Mouse (Mus musculus): Measurements from ENCODE around the gene Ccr10. TPM values are rescaled to one million over a fixed set of nuclear protein-coding genes. Genes with fewer than 3 reads are reported as not detected.

Ccr10 gene
- total and polyA plus RNA-seq, 3 experiments, result not detected

- H3K4me3 ChIP-seq (ENCODE audit: control insufficient read depth in 1 of 2, insufficient read depth in 1 of 2, low read depth in 2 of 2, low read length in 2 of 2), result no peak within 1 kb of the TSS
- TF ChIP-seq MXI1 (IDR thresholded peaks at IDR 0.05; ENCODE audit: low read depth, low read length), result no peak
- no peak for TF ChIP-seq RCOR1 (IDR thresholded peaks at IDR 0.05; ENCODE audit: low read depth, low read length)
- TF ChIP-seq GABPA (IDR thresholded peaks at IDR 0.05; ENCODE audit: low read depth, low read length), result no peak
- TF ChIP-seq USF1 (IDR thresholded peaks at IDR 0.05; ENCODE audit: low read depth, low read length), result no peak
- TF ChIP-seq KAT2A (conservative IDR thresholded peaks at IDR 0.05; ENCODE audit: low read depth, low read length), result no peak
- no peak for TF ChIP-seq MEF2A (IDR thresholded peaks at IDR 0.05; ENCODE audit: extremely low read depth, insufficient replicate concordance, low read depth, low read length, poor library complexity, severe bottlenecking)
- no peak for TF ChIP-seq ETS1 (IDR thresholded peaks at IDR 0.05; ENCODE audit: low read depth, low read length)
- TF ChIP-seq MYC (IDR thresholded peaks at IDR 0.05; ENCODE audit: low read depth, low read length), result no peak
- TF ChIP-seq USF2 (IDR thresholded peaks at IDR 0.05; ENCODE audit: borderline replicate concordance in 1 of 2, insufficient read depth in 1 of 2, low read depth in 1 of 2, low read length in 2 of 2), result no peak
- TF ChIP-seq MAFK (IDR thresholded peaks at IDR 0.05; ENCODE audit: borderline replicate concordance, low read depth, low read length), result no peak
- no peak for TF ChIP-seq TCF12 (IDR thresholded peaks at IDR 0.05; ENCODE audit: low read depth, low read length)
- no peak for TF ChIP-seq MAZ (IDR thresholded peaks at IDR 0.05; ENCODE audit: low read depth, low read length)
- no peak for TF ChIP-seq GATA1 (IDR thresholded peaks at IDR 0.05; ENCODE audit: low read depth, low read length)
- TF ChIP-seq UBTF (IDR thresholded peaks at IDR 0.05; ENCODE audit: borderline replicate concordance, insufficient read depth, low read depth, low read length), result no peak
- no peak for TF ChIP-seq NELFE (IDR thresholded peaks at IDR 0.05; ENCODE audit: low read depth, low read length)
- no peak for TF ChIP-seq ZMIZ1 (IDR thresholded peaks at IDR 0.05; ENCODE audit: low read depth, low read length)
- TF ChIP-seq TAL1 (IDR thresholded peaks at IDR 0.05; ENCODE audit: low read length), result no peak
- TF ChIP-seq CTCF (IDR thresholded peaks at IDR 0.05 in 2 of 3, conservative IDR thresholded peaks at IDR 0.05 in 1 of 3; ENCODE audit: control insufficient read depth in 1 of 3, insufficient read depth in 1 of 3, low read depth in 2 of 3, low read length in 3 of 3, poor library complexity in 1 of 3, severe bottlenecking in 1 of 3), result no peak
- TF ChIP-seq ELF1 (IDR thresholded peaks at IDR 0.05; ENCODE audit: low read depth, low read length), result no peak
- DNase-seq (ENCODE audit: low read depth, low spot score), result no peak
- H3K27me3 ChIP-seq (ENCODE audit: control insufficient read depth in 1 of 2, insufficient read depth in 2 of 2, low read length in 2 of 2), result peaks cover 1 to 3% of the 10 kb centered on the region in 2 experiments; a peak in 2 of 4 replicates
- H3K27ac ChIP-seq (ENCODE audit: control insufficient read depth, low read depth, low read length), result no peak within 1 kb of the TSS
- no peak within 1 kb of the TSS for H3K9ac ChIP-seq (ENCODE audit: control insufficient read depth, low read depth, low read length, poor library complexity, severe bottlenecking)
- H3K9me3 ChIP-seq (replicated peaks; ENCODE audit: insufficient read depth, low read length), result no peaks in the 10 kb centered on the region
- no peaks in the 10 kb centered on the region for H3K4me1 ChIP-seq (ENCODE audit: control insufficient read depth in 1 of 2, insufficient read depth in 2 of 2, low read length in 2 of 2)
- H3K79me2 ChIP-seq (ENCODE audit: control insufficient read depth, insufficient read depth, low read length, poor library complexity), result no peaks in the 10 kb centered on the region
- H3K36me3 ChIP-seq (ENCODE audit: control insufficient read depth in 1 of 2, insufficient read depth in 2 of 2, low read length in 2 of 2), result no peaks in the 10 kb centered on the region
Measured at GRCm38 (mm10) chr11:101155728-101156371, 19.4 kb downstream of the Ccr10 start, which contains the start of gene Tubg2. Gene Tubg2, plus strand, starts transcription at chr11:101155907.

- Histone ChIP-seq H3K27ac (ENCODE audit: control insufficient read depth, low read depth, low read length) (no peak overlapping the region), H3K9ac (ENCODE audit: control insufficient read depth, low read depth, low read length, poor library complexity, severe bottlenecking) (no peak overlapping the region), H3K36me3 (ENCODE audit: control insufficient read depth in 1 of 2, insufficient read depth in 2 of 2, low read length in 2 of 2) (no peaks in the 10 kb centered on the region), H3K4me3 (ENCODE audit: control insufficient read depth in 1 of 2, insufficient read depth in 1 of 2, low read depth in 2 of 2, low read length in 2 of 2) (no peak overlapping the region), H3K4me1 (ENCODE audit: control insufficient read depth in 1 of 2, insufficient read depth in 2 of 2, low read length in 2 of 2) (no peaks in the 10 kb centered on the region), H3K79me2 (ENCODE audit: control insufficient read depth, insufficient read depth, low read length, poor library complexity) (no peaks in the 10 kb centered on the region), H3K9me3 (replicated peaks; ENCODE audit: insufficient read depth, low read length) (no peaks in the 10 kb centered on the region), H3K27me3 (ENCODE audit: control insufficient read depth in 1 of 2, insufficient read depth in 2 of 2, low read length in 2 of 2) (peaks cover 1 to 3% of the 10 kb centered on the region in 2 experiments; a peak in 2 of 4 replicates)
- no peak for DNase-seq (ENCODE audit: low read depth, low spot score)
- TF ChIP-seq E2F4 (IDR thresholded peaks at IDR 0.05; ENCODE audit: borderline replicate concordance, low read depth, low read length), result no peak
- TF ChIP-seq SMC3 (IDR thresholded peaks at IDR 0.05; ENCODE audit: low read depth, low read length), result no peak
- TF ChIP-seq GABPA (IDR thresholded peaks at IDR 0.05; ENCODE audit: low read depth, low read length), result no peak
- TF ChIP-seq MYB (IDR thresholded peaks at IDR 0.05; ENCODE audit: low read depth, low read length), result no peak
- TF ChIP-seq RAD21 (IDR thresholded peaks at IDR 0.05; ENCODE audit: low read depth, low read length), result no peak
- TF ChIP-seq TCF12 (IDR thresholded peaks at IDR 0.05; ENCODE audit: low read depth, low read length), result no peak
- TF ChIP-seq MEF2A (IDR thresholded peaks at IDR 0.05; ENCODE audit: extremely low read depth, insufficient replicate concordance, low read depth, low read length, poor library complexity, severe bottlenecking), result no peak
- TF ChIP-seq UBTF (IDR thresholded peaks at IDR 0.05; ENCODE audit: borderline replicate concordance, insufficient read depth, low read depth, low read length), result no peak
- TF ChIP-seq MAX (IDR thresholded peaks at IDR 0.05; ENCODE audit: low read length), result no peak
- no peak for TF ChIP-seq POLR2AphosphoS5 (IDR thresholded peaks at IDR 0.05; ENCODE audit: borderline replicate concordance, low read depth, low read length)
- no peak for TF ChIP-seq ELF1 (IDR thresholded peaks at IDR 0.05; ENCODE audit: low read depth, low read length)
Measured at GRCm38 (mm10) chr11:101155151-101155550, 20.1 kb downstream of the Ccr10 start.

All from MEL (cell line).